Mouse (Mus musculus) intestine, postnatal 0 days (tissue): ENCODE data around the gene Zfp523. TPM values are rescaled to one million over a fixed set of nuclear protein-coding genes. Genes with fewer than 3 reads are reported as not detected.

ENCODE experiments used
- ATAC-seq: fragments of 200-750 bp; cut with Nextera tagmentation; 2 replicates; pipeline ENCODE4 v1.8.0; 2017; ENCODE audit warnings: mild to moderate bottlenecking, moderate TSS enrichment, moderate library complexity
- H3K27ac ChIP-seq: fragments of 300-500 bp; sonication (generic); 2 replicates; pipeline ENCODE4 v1.5.1; 2014; ENCODE audit warnings: mild to moderate bottlenecking, low read depth, low read length, moderate library complexity
- H3K27me3 ChIP-seq: fragments of 300-500 bp; sonication (generic); replicated peaks from 2 replicates; pipeline ENCODE4 v1.6.1; 2014; ENCODE audit warnings: low read length, mixed read lengths; ENCODE audit not compliant: control insufficient read depth, insufficient read depth
- H3K36me3 ChIP-seq: fragments of 300-500 bp; sonication (generic); 2 replicates; pipeline ENCODE4 v1.6.1; 2014; ENCODE audit warnings: mild to moderate bottlenecking, moderate library complexity; ENCODE audit not compliant: control insufficient read depth, insufficient read depth
- H3K4me1 ChIP-seq: fragments of 300-500 bp; sonication (generic); replicated peaks from 2 replicates; pipeline ENCODE4 v1.6.1; 2014; ENCODE audit warnings: antibody characterized with exemption, low read length, mixed read lengths; ENCODE audit not compliant: control insufficient read depth, insufficient read depth
- H3K4me2 ChIP-seq: fragments of 300-500 bp; sonication (generic); replicated peaks from 2 replicates; pipeline ENCODE4 v1.6.1; 2014; ENCODE audit warnings: low read depth, mild to moderate bottlenecking, moderate library complexity
- H3K4me3 ChIP-seq: fragments of 300-500 bp; sonication (generic); 2 replicates; pipeline ENCODE4 v1.5.1; 2014; ENCODE audit warnings: low read depth, low read length
- H3K9ac ChIP-seq: fragments of 300-500 bp; sonication (generic); 2 replicates; pipeline ENCODE4 v1.6.1; 2014; ENCODE audit warnings: mild to moderate bottlenecking, low read depth, low read length
- H3K9me3 ChIP-seq: fragments of 300-500 bp; sonication (generic); 2 replicates; pipeline ENCODE4 v1.6.1; 2016; ENCODE audit warnings: mixed run types; ENCODE audit not compliant: control insufficient read depth
- CTCF ChIP-seq: sonication (generic); IDR thresholded peaks from 2 replicates; pipeline ENCODE4 v1.5.1; 2016; ENCODE audit warnings: low read depth, mild to moderate bottlenecking, control low read depth, antibody characterized with exemption, moderate library complexity
- WGBS: fragments of 180-500 bp; shearing (Covaris S2); extraction: QIAGEN DNeasy Blood & Tissue Kit; methylation state at CpG from one replicate; pipeline ENCODE4 v1.1.7; 2014; 5-methylcytosine and 5-hydroxymethylcytosine counted together
- polyA plus RNA-seq: library from polyadenylated mRNA; unstranded; fragments of >200 nt; fragmentation: Nextera tagmentation; extraction: Ambion mirVana; gene quantifications from 2 replicates; pipeline ENCODE4 v1.2.1, GENCODE M21; 2015

Zfp523 gene
- polyA plus RNA-seq, 1 experiment from 2014 or later = 11.6 TPM

GRCm38 (mm10) chr17:28253216-28253615, 76.3 kb downstream of the Zfp523 start:
- peak; percentile 31; the same call in 1 of the 2 replicates for ATAC-seq
- H3K4me3 ChIP-seq = no peak overlapping the region

GRCm38 (mm10) chr17:28254804-28255203, 77.9 kb downstream of the Zfp523 start:
- no peak overlapping the region for H3K9ac ChIP-seq
- no peaks in the 10 kb centered on the region for H3K27me3 ChIP-seq
- H3K4me2 ChIP-seq = no peak overlapping the region
- no peak overlapping the region for H3K27ac ChIP-seq
- TF ChIP-seq CTCF = no peak
- peaks cover 10% of the 10 kb centered on the region; the same call in 1 of the 2 replicates for H3K36me3 ChIP-seq
- ATAC-seq = no peak
- no peaks in the 10 kb centered on the region for H3K4me1 ChIP-seq
- WGBS = 63% methylated on average over 4 of the region's 4 CpGs
- H3K4me3 ChIP-seq = no peak overlapping the region
- no peaks in the 10 kb centered on the region for H3K9me3 ChIP-seq

More at GRCm38 (mm10) chr17:28253216-28253615, 76.3 kb downstream of the Zfp523 start:
- no peak overlapping the region for H3K9ac ChIP-seq
- no peak for TF ChIP-seq CTCF
- no peak overlapping the region for H3K4me2 ChIP-seq
- 58% methylated on average over 7 of the region's 7 CpGs for WGBS
- H3K27ac ChIP-seq = no peak overlapping the region
- peaks cover 10% of the 10 kb centered on the region; the same call in 1 of the 2 replicates for H3K36me3 ChIP-seq
- no peaks in the 10 kb centered on the region for H3K4me1 ChIP-seq
- H3K9me3 ChIP-seq = no peaks in the 10 kb centered on the region
- H3K27me3 ChIP-seq = no peaks in the 10 kb centered on the region

Other genes with a start within 250 kb of the Zfp523 start
- 1.6 and 1.7 TPM in 2 replicates for gene Tcp11, start 96.5 kb upstream of the Zfp523 start, polyA plus RNA-seq
- gene Scube3, start 35.0 kb upstream of the Zfp523 start, polyA plus RNA-seq = 0.57 and 0.60 TPM in 2 replicates
- 1.7 TPM in 2 replicates for gene Def6, start 30.6 kb downstream of the Zfp523 start, polyA plus RNA-seq
- gene Ppard, start 55.6 kb downstream of the Zfp523 start, polyA plus RNA-seq = 1.7 and 2.1 TPM in 2 replicates
- 10.3 and 11.0 TPM in 2 replicates for gene Fance, start 136.4 kb downstream of the Zfp523 start, polyA plus RNA-seq
- 383 and 417 TPM in 2 replicates for gene Rpl10a, start 151.3 kb downstream of the Zfp523 start, polyA plus RNA-seq
- gene Tead3, start 173.7 kb downstream of the Zfp523 start, polyA plus RNA-seq = 5.8 and 6.2 TPM in 2 replicates
- gene Tulp1, start 188.1 kb downstream of the Zfp523 start, polyA plus RNA-seq = 1.2 and 1.4 TPM in 2 replicates